Comparison of ENCODE assay signal across 25 mouse cellular contexts in the genomic region with DNA sequence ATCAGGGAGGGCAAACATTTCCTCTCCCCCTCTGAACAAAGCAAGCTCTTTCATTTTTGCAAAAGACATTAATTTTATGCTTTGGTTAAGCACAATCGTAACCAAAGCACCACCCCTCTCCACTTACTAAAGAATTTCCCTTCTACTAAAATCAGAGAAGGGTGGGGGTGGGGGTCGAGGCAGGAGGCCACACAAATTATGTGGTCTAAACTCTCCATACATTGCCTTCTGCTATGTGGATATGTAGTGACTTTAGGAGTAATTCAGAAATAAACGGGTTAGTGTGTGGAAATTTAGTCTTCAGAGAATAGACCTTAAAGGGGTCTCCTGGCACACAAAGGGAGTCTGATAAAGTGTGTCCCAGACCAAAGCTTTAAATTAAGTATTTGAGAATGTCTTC.
"Had no signal": no experiment of that assay in that cellular context is flagged by ENCODE, and none has a peak within 500 bp of the region (broad histone marks: within the 10 kb centered on the region; RNA-seq: fewer than 3 reads in every experiment).

No protein-coding gene starts in this region.

- H3K9me3 ChIP-seq: heart, embryonic 10.5 days; heart, embryonic 13.5 days; heart, embryonic 15.5 days; hindbrain, embryonic 13.5 days; hindbrain, embryonic 15.5 days; intestine, embryonic 15.5 days; kidney, embryonic 15.5 days; liver, embryonic 13.5 days; liver, embryonic 15.5 days had no signal

- DNase-seq: forebrain, postnatal 0 days; gastrocnemius, postnatal 14 days; gastrocnemius, postnatal 36 days; heart, adult 18-20 months; heart, postnatal 14 days; heart, postnatal 36 days; kidney, adult 11 months; kidney, adult 2 months; kidney, adult 9 months; kidney, postnatal 14 days; kidney, postnatal 36 days; layer of hippocampus, adult 9-11 months; liver; liver, embryonic 13.5 days had no signal

- H3K4me3 ChIP-seq: heart, embryonic 10.5 days; heart, embryonic 13.5 days; heart, embryonic 15.5 days; hindbrain, embryonic 13.5 days; hindbrain, embryonic 15.5 days; intestine, embryonic 15.5 days; kidney, embryonic 15.5 days; left cerebral cortex, adult 2 months; liver, embryonic 13.5 days; liver, embryonic 15.5 days had no signal

- H3K27ac ChIP-seq: heart, embryonic 10.5 days; heart, embryonic 13.5 days; heart, embryonic 15.5 days; hindbrain, embryonic 13.5 days; hindbrain, embryonic 15.5 days; hindbrain, postnatal 0 days; intestine, embryonic 15.5 days; kidney, embryonic 15.5 days; left cerebral cortex, adult 2 months; liver, embryonic 13.5 days; liver, embryonic 15.5 days had no signal

- H3K36me3 ChIP-seq: heart, embryonic 10.5 days; heart, embryonic 13.5 days; heart, embryonic 15.5 days; hindbrain, embryonic 13.5 days; hindbrain, embryonic 15.5 days; intestine, embryonic 15.5 days; kidney, embryonic 15.5 days; liver, embryonic 13.5 days; liver, embryonic 15.5 days had no signal

- H3K4me1 ChIP-seq: heart, embryonic 10.5 days; heart, embryonic 13.5 days; hindbrain, embryonic 13.5 days; hindbrain, embryonic 15.5 days; intestine, embryonic 15.5 days; liver, embryonic 13.5 days; liver, embryonic 15.5 days had no signal

- H3K4me2 ChIP-seq: heart, embryonic 13.5 days; heart, embryonic 15.5 days; hindbrain, embryonic 13.5 days; hindbrain, embryonic 15.5 days; intestine, embryonic 15.5 days; kidney, embryonic 15.5 days; liver, embryonic 11.5 days; liver, embryonic 13.5 days; liver, embryonic 15.5 days had no signal

- H3K27me3 ChIP-seq: heart, embryonic 13.5 days; heart, embryonic 15.5 days; hindbrain, embryonic 13.5 days; hindbrain, embryonic 15.5 days; intestine, embryonic 15.5 days; kidney, embryonic 15.5 days; liver, embryonic 13.5 days; liver, embryonic 15.5 days had no signal

- H3K9ac ChIP-seq: forebrain, postnatal 0 days; heart, embryonic 13.5 days; heart, embryonic 15.5 days; hindbrain, embryonic 13.5 days; hindbrain, embryonic 15.5 days; intestine, embryonic 15.5 days; kidney, embryonic 15.5 days; liver, embryonic 13.5 days; liver, embryonic 15.5 days had no signal

- ATAC-seq: forebrain, postnatal 0 days; hindbrain, postnatal 0 days; intestine, embryonic 15.5 days had no signal
